Mouse (Mus musculus) bone marrow macrophage, adult 2 months (primary cell): ENCODE measurements around the gene Olfr1495. TPM values are rescaled to one million over a fixed set of nuclear protein-coding genes. Genes with fewer than 3 reads are reported as not detected.
"Not testable (repeated sequence)": the region's sequence is repeated elsewhere in the genome, so short reads cannot be mapped to it uniquely, and the experiment has no call there.

ENCODE experiments used
- H3K27ac ChIP-seq: 2 replicates; pipeline ENCODE4 v1.5.1; 2012; ENCODE audit warnings: low read depth, low read length; ENCODE audit not compliant: insufficient read depth
- H3K4me1 ChIP-seq: 2 replicates; pipeline ENCODE4 v1.6.1; 2012; ENCODE audit warnings: low read length; ENCODE audit not compliant: control insufficient read depth, insufficient read depth
- H3K4me3 ChIP-seq: 2 replicates; pipeline ENCODE4 v1.5.1; 2012; ENCODE audit warnings: mild to moderate bottlenecking, low read length, moderate library complexity; ENCODE audit not compliant: insufficient read depth
- CTCF ChIP-seq: IDR thresholded peaks from 2 replicates; pipeline ENCODE4 v1.5.1; 2012; ENCODE audit warnings: low read depth, mild to moderate bottlenecking, low read length, moderate library complexity
- POLR2A ChIP-seq: IDR thresholded peaks from 2 replicates; pipeline ENCODE4 v1.6.1; 2012; ENCODE audit warnings: mild to moderate bottlenecking, low read depth, low read length, borderline replicate concordance
- polyA plus RNA-seq: library from polyadenylated mRNA; stranded (reverse); fragments of >200 nt; gene quantifications from 2 replicates; pipeline ENCODE4 v1.2.4, GENCODE M21; 2012; ENCODE audit not compliant: missing spikeins, insufficient read depth, insufficient read length

The Olfr1495 gene
- not detected in 2 replicates for polyA plus RNA-seq

DNA sequence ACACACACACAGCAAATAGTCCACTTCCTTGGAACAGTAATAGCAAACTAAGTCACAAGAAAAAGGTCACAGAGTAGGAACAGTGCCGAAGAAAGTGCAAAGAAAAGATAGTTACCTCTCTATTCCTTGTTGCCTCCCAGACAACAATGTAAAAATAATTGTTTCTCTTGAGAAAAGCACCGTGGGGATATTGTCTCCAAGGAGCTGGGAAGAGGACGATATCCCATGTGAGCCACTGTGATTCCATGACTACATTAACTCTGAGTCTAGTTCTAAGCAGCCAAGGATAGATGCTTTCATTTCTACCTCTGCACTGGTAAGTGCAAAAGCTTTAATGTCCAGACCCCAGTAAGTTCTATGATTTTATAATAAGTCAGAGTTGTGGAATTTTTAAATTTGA lies at the start of gene Olfr1495:
Olfr1495 (plus strand) TSS at position 301 of the 400 bp plus-strand sequence.
- TF ChIP-seq POLR2A (no peak), CTCF (no peak)
- Histone ChIP-seq H3K27ac (no peak within 1 kb of the TSS), H3K4me1 (no peaks in the 10 kb centered on the region), H3K4me3 (no peak within 1 kb of the TSS)

DNA sequence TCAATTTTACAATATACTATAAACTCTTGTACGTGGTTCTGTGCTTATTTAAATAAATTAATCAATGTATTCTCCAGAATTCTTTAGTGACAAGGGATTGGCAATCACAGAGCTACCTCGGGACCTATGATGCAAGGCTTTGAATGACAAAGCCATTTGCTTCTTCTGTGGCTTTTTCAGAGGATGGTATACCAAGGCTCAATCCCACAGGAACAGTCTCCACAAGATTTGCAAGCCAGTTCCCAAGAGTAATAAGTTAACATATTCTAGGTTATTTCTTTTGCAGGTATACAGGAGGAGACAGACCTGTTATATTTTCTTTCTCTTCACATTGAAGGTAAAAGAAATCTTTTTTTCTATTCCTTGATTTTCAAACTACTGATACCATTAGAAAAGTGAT lies 41.4 kb upstream of the Olfr1495 start, which contains the start of gene Olfr1493-ps1:
Olfr1493-ps1 (plus strand) TSS at position 301 of the 400 bp plus-strand sequence.
- H3K27ac ChIP-seq: no peak within 1 kb of the TSS
- H3K4me3 ChIP-seq: no peak within 1 kb of the TSS
- TF ChIP-seq POLR2A (no peak), CTCF (no peak)
- H3K4me1 ChIP-seq: no peaks in the 10 kb centered on the region

- H3K27ac ChIP-seq: no peak within 1 kb of the TSS
- no peak for TF ChIP-seq POLR2A
- no peak for TF ChIP-seq CTCF
- H3K4me1 ChIP-seq: no peaks in the 10 kb centered on the region
- H3K4me3 ChIP-seq: no peak within 1 kb of the TSS
Measured at GRCm38 (mm10) chr19:13739428-13739827, 25.0 kb upstream of the Olfr1495 start, which contains the start of gene Olfr1494. Gene Olfr1494, plus strand, starts transcription at chr19:13739728.

DNA sequence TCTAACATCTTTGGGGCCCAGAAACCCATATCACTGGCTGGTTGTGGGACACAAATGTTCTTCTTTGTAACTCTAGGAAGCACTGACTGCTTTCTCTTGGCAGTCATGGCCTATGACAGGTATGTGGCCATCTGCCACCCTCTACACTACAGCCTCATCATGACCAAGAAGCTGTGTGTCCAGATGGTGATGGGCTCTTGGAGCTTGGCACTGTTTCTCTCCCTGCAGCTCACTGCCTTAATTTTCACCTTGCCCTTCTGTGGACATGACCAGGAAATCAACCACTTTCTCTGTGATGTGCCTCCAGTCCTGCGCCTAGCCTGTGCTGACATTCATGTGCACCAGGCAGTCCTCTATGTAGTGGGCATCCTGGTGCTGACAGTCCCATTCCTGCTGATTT lies 15.0 kb upstream of the Olfr1495 start:
- TF ChIP-seq CTCF: no peak
- no peak for TF ChIP-seq POLR2A
- H3K4me1 ChIP-seq: no peaks in the 10 kb centered on the region
- H3K4me3 ChIP-seq: no peak overlapping the region
- H3K27ac ChIP-seq: no peak overlapping the region

- Histone ChIP-seq H3K4me1 (no peaks in the 10 kb centered on the region), H3K27ac (no peak overlapping the region), H3K4me3 (no peak overlapping the region)
- no peak for TF ChIP-seq POLR2A
- no peak for TF ChIP-seq CTCF
Measured at GRCm38 (mm10) chr19:13768565-13769276, 4.3 kb downstream of the Olfr1495 start.

DNA sequence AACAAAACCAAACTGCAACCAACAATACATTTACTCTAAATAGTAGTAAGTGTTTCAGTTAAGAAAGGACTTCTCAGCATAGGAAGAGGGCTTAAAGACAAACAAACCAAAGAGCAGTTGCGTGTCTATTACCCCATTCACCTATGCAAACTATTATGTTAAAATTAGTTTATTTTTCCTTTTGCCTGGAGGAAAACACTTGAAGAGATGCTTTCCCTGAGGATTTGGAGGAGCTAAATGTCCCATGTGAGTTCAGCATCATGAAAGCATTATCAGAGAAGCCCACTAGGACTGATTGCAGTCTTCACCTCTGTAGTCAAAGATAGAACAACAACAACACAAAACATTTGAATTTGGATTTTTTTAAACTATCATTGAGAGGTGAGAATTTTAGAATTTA lies 13.2 kb downstream of the Olfr1495 start, which contains the start of gene Olfr1496:
Olfr1496 (plus strand) TSS at position 301 of the 400 bp plus-strand sequence.
- Histone ChIP-seq H3K4me3 (no peak within 1 kb of the TSS), H3K27ac (no peak within 1 kb of the TSS), H3K4me1 (no peaks in the 10 kb centered on the region)
- no peak for TF ChIP-seq CTCF
- no peak for TF ChIP-seq POLR2A

- H3K4me1 ChIP-seq: no peaks in the 10 kb centered on the region
- H3K27ac ChIP-seq: no peak within 1 kb of the TSS
- no peak for TF ChIP-seq CTCF
- TF ChIP-seq POLR2A: no peak
- H3K4me3 ChIP-seq: no peak within 1 kb of the TSS
Measured at GRCm38 (mm10) chr19:13798102-13798501, 33.7 kb downstream of the Olfr1495 start, which contains the start of gene Olfr1497. Gene Olfr1497, minus strand, starts transcription at chr19:13798202.

DNA sequence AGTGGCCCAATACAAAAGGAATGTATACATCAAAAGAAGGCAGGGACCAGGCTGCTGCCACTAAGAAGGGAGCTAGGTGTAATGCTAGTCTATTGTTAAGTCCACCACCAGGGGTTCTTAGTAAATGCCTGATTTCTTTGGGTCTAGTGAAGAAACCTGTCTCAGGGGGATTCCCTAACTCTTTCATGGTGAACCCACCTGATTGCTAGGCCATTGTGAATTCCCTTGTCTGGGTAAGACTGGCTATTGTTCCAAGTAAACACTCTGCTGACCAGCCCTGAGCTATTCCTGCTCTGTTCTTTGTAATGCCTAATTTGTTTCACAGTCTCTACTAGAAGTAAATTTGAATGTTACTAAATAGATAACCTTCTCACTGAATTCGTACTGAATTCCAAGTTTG lies 41.1 kb downstream of the Olfr1495 start:
- not testable (repeated sequence) for H3K4me1 ChIP-seq, H3K27ac ChIP-seq

GRCm38 (mm10) chr19:13812823-13813222 lies 48.4 kb downstream of the Olfr1495 start:
- Histone ChIP-seq H3K4me1 (no peaks in the 10 kb centered on the region), H3K27ac (no peak overlapping the region), H3K4me3 (no peak overlapping the region)
- TF ChIP-seq CTCF: no peak
- TF ChIP-seq POLR2A: no peak

More for the DNA sequence above, 41.1 kb downstream of the Olfr1495 start:
- H3K4me3 ChIP-seq: not testable (repeated sequence)

DNA sequence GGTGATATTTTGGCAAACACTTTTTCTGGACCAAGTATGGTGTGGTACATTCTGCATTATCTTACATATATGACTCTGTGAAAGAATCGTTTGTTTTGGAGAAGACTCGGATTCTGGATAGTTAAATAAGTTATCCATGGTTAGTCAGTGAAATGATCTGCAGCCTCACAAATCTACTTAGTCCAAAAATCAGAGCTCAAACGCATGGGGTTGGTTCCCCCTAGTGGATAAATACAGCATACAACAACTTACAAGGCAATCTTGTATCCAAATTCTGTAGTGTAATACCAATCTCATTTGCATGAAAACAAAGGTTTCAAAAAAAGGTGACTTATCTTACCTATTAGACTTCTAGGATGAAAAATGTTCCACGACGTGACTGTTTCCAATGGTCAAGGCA lies 54.4 kb downstream of the Olfr1495 start:
- Histone ChIP-seq H3K4me1 (no peaks in the 10 kb centered on the region), H3K4me3 (no peak overlapping the region), H3K27ac (no peak overlapping the region)
- TF ChIP-seq CTCF (no peak), POLR2A (no peak)

- Histone ChIP-seq H3K4me3 (no peak within 1 kb of the TSS), H3K4me1 (no peaks in the 10 kb centered on the region), H3K27ac (no peak within 1 kb of the TSS)
- no peak for TF ChIP-seq POLR2A
- no peak for TF ChIP-seq CTCF
Measured at GRCm38 (mm10) chr19:13819347-13819746, 54.9 kb downstream of the Olfr1495 start, which contains the start of gene Olfr1499. Gene Olfr1499, minus strand, starts transcription at chr19:13819447.

Other genes starting within 250 kb of the Olfr1495 start
- gene Olfr1480, start 236.7 kb upstream of the Olfr1495 start, polyA plus RNA-seq: not detected in 2 replicates
- not detected in 2 replicates for gene Olfr1484, start 181.1 kb upstream of the Olfr1495 start, polyA plus RNA-seq
- gene Olfr1487, start 147.2 kb upstream of the Olfr1495 start, polyA plus RNA-seq: not detected in 2 replicates
- gene Olfr1489, start 133.0 kb upstream of the Olfr1495 start, polyA plus RNA-seq: 0.13 and 0.19 TPM in 2 replicates
- gene Olfr1490, start 113.5 kb upstream of the Olfr1495 start, polyA plus RNA-seq: not detected in 2 replicates
- gene Olfr1491, start 67.3 kb upstream of the Olfr1495 start, polyA plus RNA-seq: not detected in 2 replicates
- not detected in 2 replicates for gene Olfr1493-ps1, start 41.3 kb upstream of the Olfr1495 start, polyA plus RNA-seq
- gene Olfr1494, start 24.9 kb upstream of the Olfr1495 start, polyA plus RNA-seq: not detected in 2 replicates
- gene Olfr1496, start 13.3 kb downstream of the Olfr1495 start, polyA plus RNA-seq: 0.37 TPM in 1 of 2 replicates, not detected in the other
- gene Olfr1497, start 33.6 kb downstream of the Olfr1495 start, polyA plus RNA-seq: not detected in 2 replicates
- gene Olfr1499, start 54.8 kb downstream of the Olfr1495 start, polyA plus RNA-seq: not detected in 2 replicates
- not detected in 2 replicates for gene Olfr1500, start 65.9 kb downstream of the Olfr1495 start, polyA plus RNA-seq
- gene Olfr1501, start 86.1 kb downstream of the Olfr1495 start, polyA plus RNA-seq: not detected in 2 replicates
- gene Olfr1502, start 97.2 kb downstream of the Olfr1495 start, polyA plus RNA-seq: not detected in 2 replicates
- not detected in 2 replicates for gene Olfr1504, start 133.3 kb downstream of the Olfr1495 start, polyA plus RNA-seq
- gene Olfr1505, start 148.9 kb downstream of the Olfr1495 start, polyA plus RNA-seq: not detected in 2 replicates